Mouse (Mus musculus) small intestine, adult 2 months (tissue): ENCODE measurements at regions not wholly inside any gene's neighbourhood (a gene's known extent, or its start where the extent isn't known, plus 50 kb on each side); places are given as distances from the start of the nearest gene placed in this dataset.

Source experiments
- H3K27ac ChIP-seq: fragments of 200-500 bp; 2 replicates; pipeline ENCODE4 v1.5.1; 2012; ENCODE audit warnings: low read depth, low read length, control low read depth, inconsistent platforms; ENCODE audit not compliant: insufficient read depth
- H3K27me3 ChIP-seq: fragments of 200-500 bp; 2 replicates; pipeline ENCODE4 v1.6.1; 2012; ENCODE audit warnings: mild to moderate bottlenecking, moderate library complexity, low read length, inconsistent platforms; ENCODE audit not compliant: control insufficient read depth, insufficient read depth
- H3K36me3 ChIP-seq: fragments of 200-500 bp; 2 replicates; pipeline ENCODE4 v1.6.1; 2012; ENCODE audit warnings: mild to moderate bottlenecking, low read length, control low read depth, inconsistent platforms; ENCODE audit not compliant: control insufficient read depth, insufficient read depth
- H3K4me1 ChIP-seq: fragments of 200-500 bp; 2 replicates; pipeline ENCODE4 v1.6.1; 2012; ENCODE audit warnings: low read length, inconsistent platforms, mixed read lengths; ENCODE audit not compliant: control insufficient read depth, insufficient read depth, insufficient read length
- H3K4me3 ChIP-seq: fragments of 200-500 bp; 2 replicates; pipeline ENCODE4 v1.5.1; 2012; ENCODE audit warnings: low read depth, mild to moderate bottlenecking, control low read depth, inconsistent platforms, low read length, moderate library complexity
- CTCF ChIP-seq: fragments of 200-500 bp; IDR thresholded peaks from 2 replicates; pipeline ENCODE4 v1.5.1; 2012; ENCODE audit warnings: low read depth, mild to moderate bottlenecking, control low read depth, inconsistent platforms, low read length, moderate library complexity, mixed read lengths; ENCODE audit not compliant: insufficient replicate concordance, insufficient read length; ENCODE audit errors: extremely low read depth
- POLR2A ChIP-seq: fragments of 200-500 bp; IDR thresholded peaks from 2 replicates; pipeline ENCODE4 v1.6.1; 2012; ENCODE audit warnings: low read depth, mild to moderate bottlenecking, control low read depth, inconsistent platforms, low read length, moderate library complexity
- WGBS: fragments of 180-500 bp; shearing (Covaris S2); methylation state at CpG from one replicate; pipeline ENCODE4 v1.1.7; 2018; 5-methylcytosine and 5-hydroxymethylcytosine counted together

- 48% methylated on average over 13 of the region's 13 CpGs for WGBS
- Histone ChIP-seq H3K4me3 (no peak overlapping the region), H3K36me3 (no peaks in the 10 kb centered on the region), H3K27me3 (no peaks in the 10 kb centered on the region), H3K27ac (no peak overlapping the region), H3K4me1 (no peaks in the 10 kb centered on the region)
- TF ChIP-seq CTCF: no peak
- TF ChIP-seq POLR2A: no peak
Observed at GRCm38 (mm10) chr13:60057761-60058274, 119.3 kb downstream of the Gas1 start.

DNA sequence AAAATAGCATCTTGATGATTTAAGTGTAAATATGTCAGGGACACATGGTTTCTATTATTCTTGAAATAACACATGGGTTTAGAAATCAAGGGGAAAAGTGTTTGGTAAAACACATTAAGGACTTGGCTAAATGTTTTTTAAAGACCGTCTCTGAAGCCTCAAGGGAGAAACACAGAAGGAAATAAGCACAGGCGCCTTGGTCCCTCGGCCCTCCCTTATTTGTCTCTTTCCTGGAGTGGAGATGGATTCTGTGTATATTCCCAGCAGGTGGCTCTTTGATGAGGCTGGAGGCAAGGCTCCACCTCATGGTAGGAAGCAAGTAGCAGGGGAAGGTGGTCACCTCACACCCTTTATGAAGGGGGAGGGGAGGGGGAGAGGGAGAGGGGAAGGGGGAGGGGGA, 122.6 kb downstream of the Gas1 start:
- no peaks in the 10 kb centered on the region for H3K27me3 ChIP-seq
- WGBS: 37% methylated on average over 3 of the region's 3 CpGs

GRCm38 (mm10) chr13:60054081-60054480, 123.1 kb downstream of the Gas1 start:
- Histone ChIP-seq H3K36me3 (no peaks in the 10 kb centered on the region), H3K4me1 (no peaks in the 10 kb centered on the region), H3K27ac (no peak overlapping the region), H3K4me3 (no peak overlapping the region), H3K27me3 (no peaks in the 10 kb centered on the region)
- no peak for TF ChIP-seq POLR2A
- no peak for TF ChIP-seq CTCF
- WGBS: 46% methylated on average over 9 of the region's 9 CpGs

More for the DNA sequence above, 122.6 kb downstream of the Gas1 start:
- TF ChIP-seq CTCF (no peak), POLR2A (no peak)
- Histone ChIP-seq H3K36me3 (no peaks in the 10 kb centered on the region), H3K27ac (no peak overlapping the region), H3K4me1 (no peaks in the 10 kb centered on the region), H3K4me3 (no peak overlapping the region)

DNA sequence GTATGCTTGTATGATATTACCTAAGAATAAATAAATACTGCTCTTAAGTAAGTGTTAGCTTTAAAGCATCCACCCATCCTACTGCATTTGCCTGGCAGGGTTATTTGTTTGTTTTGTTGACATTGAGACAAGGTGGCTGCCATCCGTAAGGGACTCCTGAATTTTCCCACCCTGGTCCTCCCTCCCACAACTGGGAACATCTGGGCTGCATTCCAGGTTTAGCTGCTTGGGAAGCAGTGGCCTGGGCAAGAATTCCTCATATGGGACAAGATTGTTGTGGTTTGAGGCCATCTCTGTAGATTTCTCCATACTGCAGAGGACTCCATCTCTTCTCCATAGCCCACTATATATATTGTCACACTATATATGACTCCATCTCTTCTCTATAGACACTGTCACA, 125.3 kb downstream of the Gas1 start:
- WGBS: 54% methylated on average over 1 of the region's 1 CpGs
- Histone ChIP-seq H3K27ac (no peak overlapping the region), H3K36me3 (no peaks in the 10 kb centered on the region), H3K4me3 (no peak overlapping the region), H3K4me1 (no peaks in the 10 kb centered on the region), H3K27me3 (no peaks in the 10 kb centered on the region)
- no peak for TF ChIP-seq POLR2A
- no peak for TF ChIP-seq CTCF

- H3K27me3 ChIP-seq: no peaks in the 10 kb centered on the region
- 65% methylated on average over 9 of the region's 9 CpGs for WGBS
- no peaks in the 10 kb centered on the region for H3K4me1 ChIP-seq
- TF ChIP-seq POLR2A (no peak), CTCF (no peak)
- H3K36me3 ChIP-seq: no peaks in the 10 kb centered on the region
- H3K4me3 ChIP-seq: no peak overlapping the region
- no peak overlapping the region for H3K27ac ChIP-seq
Observed at GRCm38 (mm10) chr13:60050799-60051580, 126.2 kb downstream of the Gas1 start.

DNA sequence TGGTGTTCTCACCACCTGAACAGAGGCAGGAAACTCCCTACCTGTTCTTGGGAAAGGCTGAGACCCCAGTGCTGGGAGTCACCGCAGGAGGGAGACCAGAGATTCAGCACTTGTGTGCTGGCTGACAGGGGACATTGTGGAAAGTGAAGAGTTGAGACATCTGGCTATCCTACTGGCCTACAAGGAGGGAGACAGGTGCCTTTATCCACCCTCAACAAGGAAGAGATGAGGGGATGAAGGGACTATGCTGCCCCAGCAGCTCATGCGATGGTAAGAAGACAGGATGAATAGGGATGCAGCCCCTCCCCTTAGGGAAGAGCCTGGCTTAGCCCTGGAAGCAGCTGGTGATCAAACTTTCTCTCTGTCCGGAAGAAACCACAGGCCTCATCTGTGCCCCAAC, 127.5 kb downstream of the Gas1 start:
- H3K27ac ChIP-seq: no peak overlapping the region
- H3K4me1 ChIP-seq: no peaks in the 10 kb centered on the region
- no peaks in the 10 kb centered on the region for H3K36me3 ChIP-seq
- WGBS: 81% methylated on average over 3 of the region's 3 CpGs
- no peaks in the 10 kb centered on the region for H3K27me3 ChIP-seq
- no peak for TF ChIP-seq CTCF
- no peak for TF ChIP-seq POLR2A
- no peak overlapping the region for H3K4me3 ChIP-seq

GRCm38 (mm10) chr13:60047791-60048730, 129.1 kb downstream of the Gas1 start:
- TF ChIP-seq POLR2A: no peak
- TF ChIP-seq CTCF: no peak
- Histone ChIP-seq H3K4me1 (no peaks in the 10 kb centered on the region), H3K36me3 (no peaks in the 10 kb centered on the region), H3K27ac (no peak overlapping the region), H3K27me3 (no peaks in the 10 kb centered on the region), H3K4me3 (no peak overlapping the region)
- 57% methylated on average over 9 of the region's 9 CpGs for WGBS
